Mouse (Mus musculus) hindbrain, embryonic 12.5 days (tissue): ENCODE results near the gene Dennd2c. TPM values are rescaled to one million over a fixed set of nuclear protein-coding genes. Genes with fewer than 3 reads are reported as not detected.
"Not testable (repeated sequence)": the region's sequence is repeated elsewhere in the genome, so short reads cannot be mapped to it uniquely, and the experiment has no call there.

ENCODE experiments used
- ATAC-seq: fragments of 200-750 bp; cut with Nextera tagmentation; 2 replicates; pipeline ENCODE4 v1.8.0; 2017; ENCODE audit warnings: moderate TSS enrichment; ENCODE audit not compliant: low FRiP score
- H3K27ac ChIP-seq: fragments of 300-500 bp; sonication (generic); 2 replicates; pipeline ENCODE4 v1.5.1; 2016; ENCODE audit warnings: mild to moderate bottlenecking
- H3K27me3 ChIP-seq: fragments of 300-500 bp; sonication (generic); 2 replicates; pipeline ENCODE4 v1.6.1; 2016; ENCODE audit warnings: mild to moderate bottlenecking
- H3K36me3 ChIP-seq: fragments of 300-500 bp; sonication (generic); 2 replicates; pipeline ENCODE4 v1.6.1; 2016; ENCODE audit warnings: mild to moderate bottlenecking
- H3K4me1 ChIP-seq: fragments of 300-500 bp; sonication (generic); 2 replicates; pipeline ENCODE4 v1.6.1; 2016
- H3K4me2 ChIP-seq: fragments of 300-500 bp; sonication (generic); replicated peaks from 2 replicates; pipeline ENCODE4 v1.6.1; 2016; ENCODE audit warnings: mild to moderate bottlenecking
- H3K4me3 ChIP-seq: fragments of 300-500 bp; sonication (generic); 2 replicates; pipeline ENCODE4 v1.5.1; 2016; ENCODE audit warnings: mild to moderate bottlenecking
- H3K9ac ChIP-seq: fragments of 300-500 bp; sonication (generic); 2 replicates; pipeline ENCODE4 v1.6.1; 2016; ENCODE audit warnings: mild to moderate bottlenecking, moderate library complexity
- H3K9me3 ChIP-seq: fragments of 300-500 bp; sonication (generic); replicated peaks from 2 replicates; pipeline ENCODE4 v1.6.1; 2016; ENCODE audit warnings: mild to moderate bottlenecking
- WGBS: fragments of 180-500 bp; shearing (Covaris S2); methylation state at CpG from one replicate; pipeline ENCODE4 v1.1.7; 2016; 5-methylcytosine and 5-hydroxymethylcytosine counted together
- polyA plus RNA-seq: library from polyadenylated mRNA; unstranded; fragments of >200 nt; fragmentation: Nextera tagmentation; extraction: Ambion mirVana; gene quantifications from 2 replicates; pipeline ENCODE4 v1.2.1, GENCODE M21; 2016

The Dennd2c gene
- polyA plus RNA-seq, 1 experiment from 2014 or later: 3.6 TPM

- Histone ChIP-seq H3K27me3 (no peaks in the 10 kb centered on the region), H3K9me3 (no peaks in the 10 kb centered on the region), H3K27ac (no peak overlapping the region), H3K4me3 (no peak overlapping the region), H3K4me1 (no peaks in the 10 kb centered on the region), H3K9ac (no peak overlapping the region), H3K4me2 (no peak overlapping the region), H3K36me3 (no peaks in the 10 kb centered on the region)
- ATAC-seq: no peak
- 75% methylated on average over 2 of the region's 2 CpGs for WGBS
Measured at GRCm38 (mm10) chr3:103208237-103208636, 105.8 kb downstream of the Dennd2c start.

- ATAC-seq: no peak
- no peaks in the 10 kb centered on the region for H3K9me3 ChIP-seq
- WGBS: 92% methylated on average over 2 of the region's 2 CpGs
Measured at GRCm38 (mm10) chr3:103211101-103211500, 108.7 kb downstream of the Dennd2c start.

GRCm38 (mm10) chr3:103212142-103212541 is 109.7 kb downstream of the Dennd2c start:
- 91% methylated on average over 1 of the region's 1 CpGs for WGBS
- Histone ChIP-seq H3K36me3 (no peaks in the 10 kb centered on the region), H3K4me1 (no peaks in the 10 kb centered on the region), H3K27me3 (no peaks in the 10 kb centered on the region), H3K4me3 (no peak overlapping the region), H3K9me3 (no peaks in the 10 kb centered on the region), H3K27ac (no peak overlapping the region), H3K9ac (no peak overlapping the region), H3K4me2 (no peak overlapping the region)
- no peak for ATAC-seq

More at GRCm38 (mm10) chr3:103211101-103211500, 108.7 kb downstream of the Dennd2c start:
- no peaks in the 10 kb centered on the region for H3K36me3 ChIP-seq
- H3K27me3 ChIP-seq: no peaks in the 10 kb centered on the region
- H3K4me3 ChIP-seq: no peak overlapping the region
- H3K27ac ChIP-seq: no peak overlapping the region
- no peak overlapping the region for H3K4me2 ChIP-seq
- no peaks in the 10 kb centered on the region for H3K4me1 ChIP-seq
- H3K9ac ChIP-seq: no peak overlapping the region

DNA sequence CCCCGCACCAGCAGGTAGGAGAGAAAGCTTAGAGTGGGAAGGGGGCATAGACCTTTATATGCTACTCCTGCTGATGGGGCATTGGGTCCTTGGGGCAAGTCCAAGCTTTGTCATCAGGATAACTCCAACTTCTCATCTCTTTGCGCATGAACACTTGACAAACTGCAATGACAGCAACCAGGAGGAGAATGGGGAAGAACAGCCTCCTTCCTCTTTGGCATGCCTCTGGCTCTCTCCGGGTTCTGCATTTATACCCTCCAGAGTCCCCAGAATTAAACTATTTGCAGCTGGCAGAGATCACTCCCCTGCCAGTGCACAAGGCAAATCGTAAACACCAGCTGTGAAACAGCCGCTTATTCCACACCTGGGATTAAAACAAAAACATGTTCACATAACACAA is 111.1 kb downstream of the Dennd2c start:
- H3K9me3 ChIP-seq: no peaks in the 10 kb centered on the region
- H3K27ac ChIP-seq: no peak overlapping the region
- no peak for ATAC-seq
- H3K9ac ChIP-seq: no peak overlapping the region
- no peaks in the 10 kb centered on the region for H3K36me3 ChIP-seq
- 79% methylated on average over 5 of the region's 5 CpGs for WGBS
- H3K4me3 ChIP-seq: no peak overlapping the region
- no peaks in the 10 kb centered on the region for H3K4me1 ChIP-seq
- no peaks in the 10 kb centered on the region for H3K27me3 ChIP-seq
- no peak overlapping the region for H3K4me2 ChIP-seq

DNA sequence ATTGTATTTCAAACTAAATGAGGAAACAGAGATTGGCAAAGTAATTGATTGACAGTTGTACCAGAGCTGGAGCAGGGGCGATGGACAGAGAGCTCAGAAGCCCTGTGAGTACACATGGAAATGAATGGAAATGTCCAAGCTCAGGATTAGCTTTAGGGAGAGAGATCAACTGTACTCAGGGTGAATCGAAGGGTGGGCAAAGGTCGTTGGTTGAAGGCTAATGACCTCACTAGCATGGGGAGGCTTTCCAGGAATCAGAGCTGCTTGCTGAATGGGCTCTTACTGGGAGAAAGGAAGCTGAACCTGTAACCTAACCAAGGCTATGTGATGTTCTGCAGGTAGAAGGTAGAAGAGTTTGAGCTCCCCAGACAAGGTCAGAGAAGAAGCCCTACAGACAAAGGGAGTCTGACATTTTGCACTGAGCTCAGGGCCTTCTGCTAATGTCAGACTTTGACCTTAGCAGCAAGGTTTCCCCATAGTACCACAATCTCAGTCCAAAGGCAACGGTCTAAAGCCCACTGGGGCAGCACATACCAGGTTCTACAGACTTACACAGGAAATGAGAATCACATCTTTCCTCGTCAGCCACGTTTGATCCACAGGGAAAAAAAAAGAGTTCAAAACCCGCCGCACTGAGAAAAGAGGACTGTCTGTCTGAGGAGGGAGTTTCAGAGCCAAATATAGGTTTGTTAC is 112.3 kb downstream of the Dennd2c start:
- Histone ChIP-seq H3K27ac (no peak overlapping the region), H3K9ac (no peak overlapping the region), H3K4me1 (no peaks in the 10 kb centered on the region), H3K9me3 (no peaks in the 10 kb centered on the region), H3K4me3 (no peak overlapping the region), H3K4me2 (no peak overlapping the region), H3K36me3 (no peaks in the 10 kb centered on the region), H3K27me3 (no peaks in the 10 kb centered on the region)
- no peak for ATAC-seq
- 80% methylated on average over 8 of the region's 8 CpGs for WGBS

GRCm38 (mm10) chr3:103215399-103215798 is 113.0 kb downstream of the Dennd2c start:
- not testable (repeated sequence) for H3K9me3 ChIP-seq, ATAC-seq, H3K9ac ChIP-seq, H3K4me2 ChIP-seq, H3K36me3 ChIP-seq, H3K27ac ChIP-seq, H3K4me3 ChIP-seq, H3K4me1 ChIP-seq, H3K27me3 ChIP-seq
- 93% methylated on average over 8 of the region's 8 CpGs for WGBS

Other genes starting within 250 kb of the Dennd2c start
- gene Sycp1, start 166.5 kb upstream of the Dennd2c start, polyA plus RNA-seq: not detected in 2 replicates
- not detected in 2 replicates for gene Nr1h5, start 138.5 kb upstream of the Dennd2c start, polyA plus RNA-seq
- gene Sike1, start 106.9 kb upstream of the Dennd2c start, polyA plus RNA-seq: 71.7 and 89.3 TPM in 2 replicates
- 499 and 526 TPM in 2 replicates for gene Csde1, start 82.2 kb upstream of the Dennd2c start, polyA plus RNA-seq
- gene Nras, start 44.3 kb upstream of the Dennd2c start, polyA plus RNA-seq: 124 and 127 TPM in 2 replicates
- gene Ampd1, start 28.6 kb upstream of the Dennd2c start, polyA plus RNA-seq: 0.48 TPM in 1 of 2 replicates, not detected in the other
- gene Bcas2, start 69.1 kb downstream of the Dennd2c start, polyA plus RNA-seq: 226 and 235 TPM in 2 replicates
- 39.2 and 42.6 TPM in 2 replicates for gene Trim33, start 176.7 kb downstream of the Dennd2c start, polyA plus RNA-seq